ENCODE assay signal across 13 mouse cellular contexts in the genomic region with DNA sequence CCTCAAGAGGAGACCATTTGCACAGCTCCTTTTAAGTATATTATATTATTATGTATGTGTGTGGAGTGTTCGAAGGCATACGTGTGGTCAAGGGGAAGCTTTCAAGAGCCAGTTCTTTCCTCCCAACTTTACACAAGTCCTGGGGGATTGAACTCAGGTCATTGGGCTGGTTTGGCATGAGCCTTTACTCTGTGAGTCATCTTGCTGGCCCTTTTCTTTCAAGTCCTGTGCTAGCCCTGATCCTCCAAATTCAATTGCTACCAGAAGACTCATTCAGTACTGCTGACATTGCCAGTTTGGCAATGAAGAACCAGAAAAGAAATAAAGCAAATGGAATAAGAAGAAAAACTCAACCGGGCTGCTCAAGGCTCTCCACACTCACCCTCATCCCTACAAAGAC. TPM values are rescaled to one million over a fixed set of nuclear protein-coding genes. Genes with fewer than 3 reads are reported as not detected.
"Had no signal": no experiment of that assay in that cellular context is flagged by ENCODE, and none has a peak within 500 bp of the region (broad histone marks: within the 10 kb centered on the region; RNA-seq: fewer than 3 reads in every experiment).

No protein-coding gene starts in this region.

- DNase-seq: gastrocnemius, postnatal 14 days; gastrocnemius, postnatal 36 days; heart, adult 2 months; heart, postnatal 4 days; kidney, adult 18-20 months; kidney, adult 8-10 months; kidney, postnatal 10 days; kidney, postnatal 25 days; kidney, postnatal 4 days; layer of hippocampus, postnatal 36 days; liver; liver, embryonic 13.5 days had no signal

RNA-seq across cellular contexts. Expression of gene Pdzrn3, which starts 55.1 kb away (rescaled TPM):
- total RNA-seq: granulocyte monocyte progenitor cell, adult 5-6 weeks had no signal
